ENCODE assay signal across 8 mouse cellular contexts in genomic region chr6:47244642-47245041, GRCm38 (mm10).
DNase-seq lines count a peak whose midpoint lies in the region; ATAC-seq and TF ChIP-seq lines count a peak whose summit lies in the region.

No protein-coding gene starts in this region.

- no peak overlapping the region for H3K9ac ChIP-seq in kidney, postnatal 0 days (ENCODE audit: low read depth, low read length)
- H3K9ac ChIP-seq in forebrain, embryonic 11.5 days (ENCODE audit: low read length): peak overlapping the region; percentile 76
- H3K9ac ChIP-seq in intestine, postnatal 0 days (ENCODE audit: low read depth, low read length): no peak overlapping the region
- peak overlapping the region; percentile 73 for H3K9ac ChIP-seq in neural tube, embryonic 13.5 days

- ATAC-seq in kidney, postnatal 0 days (replicated peaks; ENCODE audit: low FRiP score, low read depth): no peak
- peak; percentile 63 for ATAC-seq in forebrain, embryonic 11.5 days (replicated peaks; ENCODE audit: low FRiP score)
- ATAC-seq in intestine, postnatal 0 days: no peak
- ATAC-seq in neural tube, embryonic 13.5 days (ENCODE audit: low read depth): peak; percentile 86

- WGBS in kidney, postnatal 0 days: 20% methylated on average over 7 of the region's 7 CpGs
- WGBS in forebrain, embryonic 11.5 days: 3% methylated on average over 7 of the region's 7 CpGs
- 28% methylated on average over 7 of the region's 7 CpGs for WGBS in intestine, postnatal 0 days
- 15% methylated on average over 7 of the region's 7 CpGs for WGBS in neural tube, embryonic 13.5 days

- H3K4me1 ChIP-seq in kidney, postnatal 0 days (replicated peaks; ENCODE audit: insufficient read depth, low read length): no peaks in the 10 kb centered on the region
- peaks cover 2% of the 10 kb centered on the region; the same call in 1 of the 2 replicates for H3K4me1 ChIP-seq in forebrain, embryonic 11.5 days (replicated peaks; ENCODE audit: control insufficient read depth, insufficient read depth, low read length)
- no peaks in the 10 kb centered on the region for H3K4me1 ChIP-seq in intestine, postnatal 0 days (replicated peaks; ENCODE audit: control insufficient read depth, insufficient read depth, low read length)
- H3K4me1 ChIP-seq in neural tube, embryonic 13.5 days (replicated peaks): peaks cover 36% of the 10 kb centered on the region

- no peak for TF ChIP-seq CTCF in kidney, postnatal 0 days (IDR thresholded peaks at IDR 0.05; ENCODE audit: low read depth)
- no peak for TF ChIP-seq CTCF in intestine, postnatal 0 days (IDR thresholded peaks at IDR 0.05; ENCODE audit: low read depth)

- peak overlapping the region; percentile 21; the same call in 1 of the 2 replicates for H3K4me3 ChIP-seq in kidney, postnatal 0 days (replicated peaks; ENCODE audit: low read depth, low read length)
- peak overlapping the region; percentile 59 for H3K4me3 ChIP-seq in forebrain, embryonic 11.5 days (ENCODE audit: low read depth, low read length)
- H3K4me3 ChIP-seq in intestine, postnatal 0 days (ENCODE audit: low read depth, low read length): no peak overlapping the region
- H3K4me3 ChIP-seq in neural tube, embryonic 13.5 days: peak overlapping the region; percentile 50

- H3K4me2 ChIP-seq in kidney, postnatal 0 days (ENCODE audit: low read length): peak overlapping the region; percentile 25
- H3K4me2 ChIP-seq in forebrain, embryonic 11.5 days (ENCODE audit: low read depth, low read length, severe bottlenecking): peak overlapping the region; percentile 79
- peak overlapping the region; percentile 18; the same call in 1 of the 2 replicates for H3K4me2 ChIP-seq in intestine, postnatal 0 days (replicated peaks; ENCODE audit: low read depth)
- peak overlapping the region; percentile 55 for H3K4me2 ChIP-seq in neural tube, embryonic 13.5 days

- no peaks in the 10 kb centered on the region for H3K36me3 ChIP-seq in kidney, postnatal 0 days (ENCODE audit: insufficient read depth, low read length)
- no peaks in the 10 kb centered on the region; the same call in 1 of the 2 replicates for H3K36me3 ChIP-seq in forebrain, embryonic 11.5 days (ENCODE audit: control insufficient read depth, insufficient read depth, low read length)
- H3K36me3 ChIP-seq in intestine, postnatal 0 days (ENCODE audit: control insufficient read depth, insufficient read depth): no peaks in the 10 kb centered on the region
- no peaks in the 10 kb centered on the region for H3K36me3 ChIP-seq in neural tube, embryonic 13.5 days

- DNase-seq in kidney, postnatal 0 days (ENCODE audit: low spot score): no peak
- no peak for DNase-seq in kidney, adult 11 months
- peak; percentile 61 for DNase-seq in forebrain, embryonic 11.5 days (ENCODE audit: low spot score)
- no peak for DNase-seq in retina, postnatal 1 day
- no peak for DNase-seq in layer of hippocampus, postnatal 36 days
- DNase-seq in adrenal gland, postnatal 25 days: no peak

- H3K27me3 ChIP-seq in kidney, postnatal 0 days (ENCODE audit: insufficient read depth, low read length): no peaks in the 10 kb centered on the region
- H3K27me3 ChIP-seq in forebrain, embryonic 11.5 days (ENCODE audit: control insufficient read depth, insufficient read depth, low read length): no peaks in the 10 kb centered on the region
- no peaks in the 10 kb centered on the region for H3K27me3 ChIP-seq in intestine, postnatal 0 days (replicated peaks; ENCODE audit: control insufficient read depth, insufficient read depth, low read length)
- no peaks in the 10 kb centered on the region for H3K27me3 ChIP-seq in neural tube, embryonic 13.5 days

- H3K27ac ChIP-seq in kidney, postnatal 0 days: no peak overlapping the region
- H3K27ac ChIP-seq in forebrain, embryonic 11.5 days (ENCODE audit: low read depth, low read length): peak overlapping the region; percentile 87
- no peak overlapping the region for H3K27ac ChIP-seq in intestine, postnatal 0 days (ENCODE audit: low read depth, low read length)
- H3K27ac ChIP-seq in neural tube, embryonic 13.5 days (replicated peaks): peak overlapping the region; percentile 89

- H3K9me3 ChIP-seq in kidney, postnatal 0 days (replicated peaks; ENCODE audit: low read length): no peaks in the 10 kb centered on the region
- no peaks in the 10 kb centered on the region for H3K9me3 ChIP-seq in forebrain, embryonic 11.5 days (ENCODE audit: control insufficient read depth, low read length)
- no peaks in the 10 kb centered on the region for H3K9me3 ChIP-seq in intestine, postnatal 0 days (ENCODE audit: control insufficient read depth)
- no peaks in the 10 kb centered on the region for H3K9me3 ChIP-seq in neural tube, embryonic 13.5 days

Comparison
In these comparisons a context has a peak if more than half of its experiments do, and no peak if none do; other contexts are left out.
1. ATAC-seq: peak in forebrain, embryonic 11.5 days (single experiment) and neural tube, embryonic 13.5 days (single experiment); none in kidney, postnatal 0 days (single experiment) and intestine, postnatal 0 days (single experiment).
2. H3K27ac ChIP-seq: peak in forebrain, embryonic 11.5 days (single experiment) and neural tube, embryonic 13.5 days (single experiment); none in kidney, postnatal 0 days (single experiment) and intestine, postnatal 0 days (single experiment).
3. H3K4me2 ChIP-seq: peak in every context shown above with its lines; median percentile 79 in forebrain, embryonic 11.5 days; 55 in neural tube, embryonic 13.5 days; 25 in kidney, postnatal 0 days; 18 in intestine, postnatal 0 days.
4. H3K9ac ChIP-seq: peak in forebrain, embryonic 11.5 days (single experiment) and neural tube, embryonic 13.5 days (single experiment); none in kidney, postnatal 0 days (single experiment) and intestine, postnatal 0 days (single experiment).